Comparison of ENCODE assay signal across 25 mouse cellular contexts in genomic region chr11:69388680-69389079, GRCm38 (mm10). TPM values are rescaled to one million over a fixed set of nuclear protein-coding genes. Genes with fewer than 3 reads are reported as not detected.
DNase-seq lines count a peak whose midpoint lies in the region; ATAC-seq and TF ChIP-seq lines count a peak whose summit lies in the region.
"Had no signal": no experiment of that assay in that cellular context is flagged by ENCODE, and none has a peak within 500 bp of the region (broad histone marks: within the 10 kb centered on the region; RNA-seq: fewer than 3 reads in every experiment).

No protein-coding gene starts in this region.

- no peaks in the 10 kb centered on the region for H3K4me1 ChIP-seq in forebrain, postnatal 0 days (ENCODE audit: insufficient read depth)
- no peaks in the 10 kb centered on the region for H3K4me1 ChIP-seq in forebrain, embryonic 14.5 days (ENCODE audit: control insufficient read depth, insufficient read depth, low read length)
- H3K4me1 ChIP-seq in intestine, postnatal 0 days (replicated peaks; ENCODE audit: control insufficient read depth, insufficient read depth, low read length) = no peaks in the 10 kb centered on the region
- 0 out of 2 replicates have a peak, but pooled peaks cover 2% of the 10 kb centered on the region for H3K4me1 ChIP-seq in intestine, embryonic 16.5 days (ENCODE audit: control insufficient read depth, insufficient read depth, low read length)
- no peaks in the 10 kb centered on the region for H3K4me1 ChIP-seq in lung, postnatal 0 days (ENCODE audit: insufficient read depth, low read depth, low read length)
- no peaks in the 10 kb centered on the region for H3K4me1 ChIP-seq in lung, adult 2 months (ENCODE audit: control insufficient read depth, insufficient read depth, low read length)
- H3K4me1 ChIP-seq in stomach, postnatal 0 days (replicated peaks; ENCODE audit: control insufficient read depth, insufficient read depth) = no peaks in the 10 kb centered on the region
- H3K4me1 ChIP-seq: heart, embryonic 10.5 days; intestine, embryonic 15.5 days had no signal

- H3K4me2 ChIP-seq in forebrain, postnatal 0 days (ENCODE audit: low read depth) = no peak overlapping the region
- H3K4me2 ChIP-seq in forebrain, embryonic 14.5 days (ENCODE audit: low read length) = no peak overlapping the region
- H3K4me2 ChIP-seq in intestine, postnatal 0 days (replicated peaks; ENCODE audit: low read depth) = no peak overlapping the region
- no peak overlapping the region for H3K4me2 ChIP-seq in intestine, embryonic 16.5 days (ENCODE audit: low read depth, low read length)
- H3K4me2 ChIP-seq in lung, postnatal 0 days (replicated peaks; ENCODE audit: low read depth, low read length) = no peak overlapping the region
- no peak overlapping the region for H3K4me2 ChIP-seq in stomach, postnatal 0 days (replicated peaks; ENCODE audit: low read depth)
- H3K4me2 ChIP-seq: embryonic facial prominence, embryonic 15.5 days; forebrain, embryonic 15.5 days; hindbrain, embryonic 12.5 days; intestine, embryonic 15.5 days had no signal

- no peak overlapping the region for H3K27ac ChIP-seq in forebrain, postnatal 0 days (ENCODE audit: low read depth, low read length)
- H3K27ac ChIP-seq in forebrain, embryonic 14.5 days (ENCODE audit: low read depth, low read length) = no peak overlapping the region
- no peak overlapping the region for H3K27ac ChIP-seq in intestine, postnatal 0 days (ENCODE audit: low read depth, low read length)
- no peak overlapping the region for H3K27ac ChIP-seq in intestine, embryonic 16.5 days (ENCODE audit: low read length)
- H3K27ac ChIP-seq in lung, postnatal 0 days (ENCODE audit: low read length) = no peak overlapping the region
- H3K27ac ChIP-seq in stomach, postnatal 0 days (replicated peaks) = no peak overlapping the region
- H3K27ac ChIP-seq: embryonic facial prominence, embryonic 15.5 days; forebrain, embryonic 10.5 days; forebrain, embryonic 15.5 days; heart, embryonic 10.5 days; hindbrain, embryonic 12.5 days; intestine, embryonic 15.5 days had no signal

- no peak for TF ChIP-seq POLR2A in lung, adult 2 months (IDR thresholded peaks at IDR 0.05; ENCODE audit: borderline replicate concordance, extremely low read depth, low read depth, low read length)

- no peaks in the 10 kb centered on the region for H3K9me3 ChIP-seq in forebrain, postnatal 0 days (ENCODE audit: low read length)
- no peaks in the 10 kb centered on the region for H3K9me3 ChIP-seq in forebrain, embryonic 14.5 days (replicated peaks; ENCODE audit: control insufficient read depth, low read length)
- H3K9me3 ChIP-seq in intestine, postnatal 0 days (ENCODE audit: control insufficient read depth) = no peaks in the 10 kb centered on the region
- no peaks in the 10 kb centered on the region for H3K9me3 ChIP-seq in intestine, embryonic 16.5 days (ENCODE audit: control insufficient read depth, low read length)
- no peaks in the 10 kb centered on the region for H3K9me3 ChIP-seq in lung, postnatal 0 days (ENCODE audit: low read length)
- no peaks in the 10 kb centered on the region for H3K9me3 ChIP-seq in stomach, postnatal 0 days (ENCODE audit: control insufficient read depth, low read length)
- H3K9me3 ChIP-seq: embryonic facial prominence, embryonic 15.5 days; forebrain, embryonic 10.5 days; forebrain, embryonic 15.5 days; heart, embryonic 10.5 days; hindbrain, embryonic 12.5 days; intestine, embryonic 15.5 days had no signal

- H3K4me3 ChIP-seq in forebrain, postnatal 0 days (ENCODE audit: low read depth, low read length) = no peak overlapping the region
- no peak overlapping the region for H3K4me3 ChIP-seq in forebrain, embryonic 14.5 days (ENCODE audit: low read depth, low read length)
- no peak overlapping the region for H3K4me3 ChIP-seq in intestine, postnatal 0 days (ENCODE audit: low read depth, low read length)
- H3K4me3 ChIP-seq in intestine, embryonic 16.5 days (ENCODE audit: low read length) = no peak overlapping the region
- H3K4me3 ChIP-seq in lung, postnatal 0 days (ENCODE audit: low read depth, low read length) = no peak overlapping the region
- H3K4me3 ChIP-seq in lung, adult 2 months (replicated peaks; ENCODE audit: extremely low read depth, low read depth, low read length) = no peak overlapping the region
- no peak overlapping the region for H3K4me3 ChIP-seq in stomach, postnatal 0 days (ENCODE audit: low read depth, low read length)
- H3K4me3 ChIP-seq: embryonic facial prominence, embryonic 15.5 days; erythroblast, embryonic 14.5 days; forebrain, embryonic 10.5 days; forebrain, embryonic 15.5 days; heart, embryonic 10.5 days; hindbrain, embryonic 12.5 days; intestine, embryonic 15.5 days had no signal

- ATAC-seq in forebrain, postnatal 0 days = no peak
- ATAC-seq in forebrain, embryonic 14.5 days = no peak
- ATAC-seq in intestine, postnatal 0 days = no peak
- no peak for ATAC-seq in intestine, embryonic 16.5 days
- ATAC-seq in lung, postnatal 0 days = no peak
- ATAC-seq in stomach, postnatal 0 days (ENCODE audit: low FRiP score, low TSS enrichment) = no peak
- ATAC-seq: CD4-positive, CD25-positive, alpha-beta regulatory T cell, adult 4 months; forebrain, embryonic 15.5 days; intestine, embryonic 15.5 days had no signal

- TF ChIP-seq CTCF in forebrain, postnatal 0 days (IDR thresholded peaks at IDR 0.05; ENCODE audit: low read depth) = 0 out of 2 replicates have a peak, but pooled peaks have one; percentile 20
- TF ChIP-seq CTCF in intestine, postnatal 0 days (IDR thresholded peaks at IDR 0.05; ENCODE audit: low read depth) = peak; percentile 25; the same call in 1 of the 2 replicates
- peak; percentile 20; the same call in 1 of the 2 replicates for TF ChIP-seq CTCF in lung, postnatal 0 days (IDR thresholded peaks at IDR 0.05)
- no peak for TF ChIP-seq CTCF in lung, adult 2 months (IDR thresholded peaks at IDR 0.05; ENCODE audit: insufficient read depth, low read length)
- TF ChIP-seq CTCF in stomach, postnatal 0 days (IDR thresholded peaks at IDR 0.05; ENCODE audit: low read depth) = peak; percentile 14; the same call in 1 of the 2 replicates

- WGBS in forebrain, postnatal 0 days = 93% methylated on average over 4 of the region's 4 CpGs
- WGBS in forebrain, embryonic 14.5 days = 96% methylated on average over 4 of the region's 4 CpGs
- 97% methylated on average over 4 of the region's 4 CpGs for WGBS in intestine, postnatal 0 days
- WGBS in intestine, embryonic 16.5 days = 98% methylated on average over 4 of the region's 4 CpGs
- 98% methylated on average over 4 of the region's 4 CpGs for WGBS in lung, postnatal 0 days
- 98% methylated on average over 4 of the region's 4 CpGs for WGBS in lung, adult 2 months
- WGBS in stomach, postnatal 0 days = 95% methylated on average over 4 of the region's 4 CpGs

- no peak for TF ChIP-seq EP300 in lung, postnatal 0 days (IDR thresholded peaks at IDR 0.05)
- no peak for TF ChIP-seq EP300 in stomach, postnatal 0 days (optimal IDR thresholded peaks at IDR 0.05)

- no peak for DNase-seq in forebrain, postnatal 0 days
- DNase-seq in forebrain, embryonic 14.5 days (ENCODE audit: low spot score) = no peak
- no peak for DNase-seq in lung, postnatal 0 days (ENCODE audit: low spot score)
- no peak for DNase-seq in lung, adult 2 months
- no peak for DNase-seq in stomach, postnatal 0 days (ENCODE audit: low spot score)
- DNase-seq in layer of hippocampus, adult 9-10 months (ENCODE audit: low spot score) = no peak
- DNase-seq: adrenal gland, postnatal 14 days; B cell, adult 2 months; cerebellum, adult 11-12 months; cerebellum, adult 9-10 months; embryo, embryonic 11 days; gastrocnemius, postnatal 25 days; heart, postnatal 10 days; heart, postnatal 4 days had no signal

- H3K36me3 ChIP-seq in forebrain, postnatal 0 days (ENCODE audit: insufficient read depth) = 0 out of 2 replicates have a peak, but pooled peaks cover 4% of the 10 kb centered on the region
- H3K36me3 ChIP-seq in forebrain, embryonic 14.5 days (ENCODE audit: control insufficient read depth, insufficient read depth, low read length) = no peaks in the 10 kb centered on the region
- H3K36me3 ChIP-seq in intestine, postnatal 0 days (ENCODE audit: control insufficient read depth, insufficient read depth) = no peaks in the 10 kb centered on the region
- H3K36me3 ChIP-seq in intestine, embryonic 16.5 days (ENCODE audit: control insufficient read depth, insufficient read depth, low read length) = no peaks in the 10 kb centered on the region
- no peaks in the 10 kb centered on the region for H3K36me3 ChIP-seq in lung, postnatal 0 days (ENCODE audit: insufficient read depth, low read length)
- no peaks in the 10 kb centered on the region for H3K36me3 ChIP-seq in stomach, postnatal 0 days (ENCODE audit: control insufficient read depth, insufficient read depth, low read length)
- H3K36me3 ChIP-seq: intestine, embryonic 15.5 days had no signal

- H3K27me3 ChIP-seq in forebrain, postnatal 0 days (ENCODE audit: insufficient read depth, low read length) = no peaks in the 10 kb centered on the region
- H3K27me3 ChIP-seq in forebrain, embryonic 14.5 days (replicated peaks; ENCODE audit: control insufficient read depth, insufficient read depth, low read length) = no peaks in the 10 kb centered on the region
- no peaks in the 10 kb centered on the region for H3K27me3 ChIP-seq in intestine, postnatal 0 days (replicated peaks; ENCODE audit: control insufficient read depth, insufficient read depth, low read length)
- H3K27me3 ChIP-seq in intestine, embryonic 16.5 days (replicated peaks; ENCODE audit: control insufficient read depth, insufficient read depth, low read length) = no peaks in the 10 kb centered on the region
- no peaks in the 10 kb centered on the region for H3K27me3 ChIP-seq in lung, postnatal 0 days (replicated peaks; ENCODE audit: insufficient read depth, low read length)
- no peaks in the 10 kb centered on the region for H3K27me3 ChIP-seq in stomach, postnatal 0 days (ENCODE audit: control insufficient read depth, insufficient read depth, low read length)
- H3K27me3 ChIP-seq: embryonic facial prominence, embryonic 15.5 days; forebrain, embryonic 15.5 days; hindbrain, embryonic 12.5 days; intestine, embryonic 15.5 days had no signal

- H3K9ac ChIP-seq in forebrain, postnatal 0 days = no peak overlapping the region
- no peak overlapping the region for H3K9ac ChIP-seq in forebrain, embryonic 14.5 days (ENCODE audit: low read length)
- no peak overlapping the region for H3K9ac ChIP-seq in intestine, postnatal 0 days (ENCODE audit: low read depth, low read length)
- H3K9ac ChIP-seq in intestine, embryonic 16.5 days (ENCODE audit: low read depth, low read length) = no peak overlapping the region
- H3K9ac ChIP-seq in lung, postnatal 0 days (replicated peaks; ENCODE audit: low read depth) = no peak overlapping the region
- no peak overlapping the region for H3K9ac ChIP-seq in stomach, postnatal 0 days (ENCODE audit: low read length)
- H3K9ac ChIP-seq: embryonic facial prominence, embryonic 15.5 days; forebrain, embryonic 15.5 days; hindbrain, embryonic 12.5 days; intestine, embryonic 15.5 days had no signal

RNA-seq across cellular contexts. Expression of gene Naa38, which starts 6.6 kb away (rescaled TPM):
- 47.7 and 59.2 TPM in 2 replicates for total RNA-seq in forebrain, postnatal 0 days (2014; rRNA removed)
- polyA plus RNA-seq in forebrain, postnatal 0 days (2015; fragmentation: Nextera tagmentation; extraction: Ambion mirVana) = 125 and 141 TPM in 2 replicates
- 106 and 142 TPM in 2 replicates for polyA plus RNA-seq in forebrain, embryonic 14.5 days (2014; fragmentation: Nextera tagmentation; extraction: Ambion mirVana)
- polyA plus RNA-seq in intestine, postnatal 0 days (2015; fragmentation: Nextera tagmentation; extraction: Ambion mirVana) = 159 and 164 TPM in 2 replicates
- 168 and 170 TPM in 2 replicates for polyA plus RNA-seq in intestine, embryonic 16.5 days (2015; fragmentation: Nextera tagmentation; extraction: Ambion mirVana)
- 126 and 142 TPM in 2 replicates for polyA plus RNA-seq in lung, postnatal 0 days (2015; fragmentation: Nextera tagmentation; extraction: Ambion mirVana)
- polyA plus RNA-seq in lung, adult 2 months (2012; rRNA removed) = 129 and 141 TPM in 2 replicates
- polyA plus RNA-seq in stomach, postnatal 0 days (2015; fragmentation: Nextera tagmentation; extraction: Ambion mirVana) = 153 and 170 TPM in 2 replicates

RNA-seq across cellular contexts. Expression of gene Cyb5d1, which starts 6.8 kb away (rescaled TPM):
- 21.1 and 28.9 TPM in 2 replicates for total RNA-seq in forebrain, postnatal 0 days (2014; rRNA removed)
- polyA plus RNA-seq in forebrain, postnatal 0 days (2015; fragmentation: Nextera tagmentation; extraction: Ambion mirVana) = 17.0 and 24.2 TPM in 2 replicates
- 31.1 and 36.4 TPM in 2 replicates for polyA plus RNA-seq in forebrain, embryonic 14.5 days (2014; fragmentation: Nextera tagmentation; extraction: Ambion mirVana)
- 8.6 and 8.9 TPM in 2 replicates for polyA plus RNA-seq in intestine, postnatal 0 days (2015; fragmentation: Nextera tagmentation; extraction: Ambion mirVana)
- 22.6 and 24.0 TPM in 2 replicates for polyA plus RNA-seq in intestine, embryonic 16.5 days (2015; fragmentation: Nextera tagmentation; extraction: Ambion mirVana)
- polyA plus RNA-seq in lung, postnatal 0 days (2015; fragmentation: Nextera tagmentation; extraction: Ambion mirVana) = 16.3 and 16.5 TPM in 2 replicates
- polyA plus RNA-seq in lung, adult 2 months (2012; rRNA removed) = 21.9 and 24.7 TPM in 2 replicates
- 9.1 and 9.5 TPM in 2 replicates for polyA plus RNA-seq in stomach, postnatal 0 days (2015; fragmentation: Nextera tagmentation; extraction: Ambion mirVana)

RNA-seq across cellular contexts. Expression of gene Tmem88, which starts 9.4 kb away (rescaled TPM):
- 2.0 and 2.4 TPM in 2 replicates for total RNA-seq in forebrain, postnatal 0 days (2014; rRNA removed)
- polyA plus RNA-seq in forebrain, postnatal 0 days (2015; fragmentation: Nextera tagmentation; extraction: Ambion mirVana) = 6.8 and 7.7 TPM in 2 replicates
- polyA plus RNA-seq in forebrain, embryonic 14.5 days (2014; fragmentation: Nextera tagmentation; extraction: Ambion mirVana) = 4.7 and 5.7 TPM in 2 replicates
- 24.1 and 24.9 TPM in 2 replicates for polyA plus RNA-seq in intestine, postnatal 0 days (2015; fragmentation: Nextera tagmentation; extraction: Ambion mirVana)
- polyA plus RNA-seq in intestine, embryonic 16.5 days (2015; fragmentation: Nextera tagmentation; extraction: Ambion mirVana) = 30.8 and 31.0 TPM in 2 replicates
- 96.5 and 101 TPM in 2 replicates for polyA plus RNA-seq in lung, postnatal 0 days (2015; fragmentation: Nextera tagmentation; extraction: Ambion mirVana)
- 37.8 and 63.1 TPM in 2 replicates for polyA plus RNA-seq in lung, adult 2 months (2012; rRNA removed)
- polyA plus RNA-seq in stomach, postnatal 0 days (2015; fragmentation: Nextera tagmentation; extraction: Ambion mirVana) = 14.9 and 17.8 TPM in 2 replicates
- total RNA-seq: granulocyte monocyte progenitor cell, adult 5-6 weeks had no signal

RNA-seq across cellular contexts. Expression of gene Chd3, which starts 19.5 kb away (rescaled TPM):
- 356 and 381 TPM in 2 replicates for total RNA-seq in forebrain, postnatal 0 days (2014; rRNA removed)
- 55.3 and 74.7 TPM in 2 replicates for polyA plus RNA-seq in forebrain, postnatal 0 days (2015; fragmentation: Nextera tagmentation; extraction: Ambion mirVana)
- polyA plus RNA-seq in forebrain, embryonic 14.5 days (2014; fragmentation: Nextera tagmentation; extraction: Ambion mirVana) = 70.3 and 77.3 TPM in 2 replicates
- 19.4 and 24.8 TPM in 2 replicates for polyA plus RNA-seq in intestine, postnatal 0 days (2015; fragmentation: Nextera tagmentation; extraction: Ambion mirVana)
- 33.4 and 35.5 TPM in 2 replicates for polyA plus RNA-seq in intestine, embryonic 16.5 days (2015; fragmentation: Nextera tagmentation; extraction: Ambion mirVana)
- 29.9 and 38.4 TPM in 2 replicates for polyA plus RNA-seq in lung, postnatal 0 days (2015; fragmentation: Nextera tagmentation; extraction: Ambion mirVana)
- 120 and 135 TPM in 2 replicates for polyA plus RNA-seq in lung, adult 2 months (2012; rRNA removed)
- polyA plus RNA-seq in stomach, postnatal 0 days (2015; fragmentation: Nextera tagmentation; extraction: Ambion mirVana) = 18.4 and 18.9 TPM in 2 replicates

RNA-seq across cellular contexts. Expression of gene Kdm6b, which starts 24.8 kb away (rescaled TPM):
- total RNA-seq in forebrain, postnatal 0 days (2014; rRNA removed) = 10.2 and 15.0 TPM in 2 replicates
- 18.1 and 30.2 TPM in 2 replicates for polyA plus RNA-seq in forebrain, postnatal 0 days (2015; fragmentation: Nextera tagmentation; extraction: Ambion mirVana)
- polyA plus RNA-seq in forebrain, embryonic 14.5 days (2014; fragmentation: Nextera tagmentation; extraction: Ambion mirVana) = 28.7 and 38.2 TPM in 2 replicates
- polyA plus RNA-seq in intestine, postnatal 0 days (2015; fragmentation: Nextera tagmentation; extraction: Ambion mirVana) = 18.2 and 23.6 TPM in 2 replicates
- 17.6 and 18.8 TPM in 2 replicates for polyA plus RNA-seq in intestine, embryonic 16.5 days (2015; fragmentation: Nextera tagmentation; extraction: Ambion mirVana)
- 29.4 and 34.9 TPM in 2 replicates for polyA plus RNA-seq in lung, postnatal 0 days (2015; fragmentation: Nextera tagmentation; extraction: Ambion mirVana)
- 19.4 and 21.0 TPM in 2 replicates for polyA plus RNA-seq in lung, adult 2 months (2012; rRNA removed)
- 12.9 and 13.1 TPM in 2 replicates for polyA plus RNA-seq in stomach, postnatal 0 days (2015; fragmentation: Nextera tagmentation; extraction: Ambion mirVana)
